Mouse (Mus musculus) small intestine, adult 2 months (tissue): ENCODE data around the gene Ssx2ip.

ENCODE experiments used
- CTCF ChIP-seq: fragments of 200-500 bp; IDR thresholded peaks from 2 replicates; pipeline ENCODE4 v1.5.1; 2012; ENCODE audit warnings: low read depth, mild to moderate bottlenecking, control low read depth, inconsistent platforms, low read length, moderate library complexity, mixed read lengths; ENCODE audit not compliant: insufficient replicate concordance, insufficient read length; ENCODE audit errors: extremely low read depth
- POLR2A ChIP-seq: fragments of 200-500 bp; IDR thresholded peaks from 2 replicates; pipeline ENCODE4 v1.6.1; 2012; ENCODE audit warnings: low read depth, mild to moderate bottlenecking, control low read depth, inconsistent platforms, low read length, moderate library complexity

- no peak for TF ChIP-seq CTCF
- TF ChIP-seq POLR2A = no peak
Observed at GRCm38 (mm10) chr3:146410114-146410513, 5.7 kb downstream of the Ssx2ip start.
